17 mouse cellular contexts compared by ENCODE assay signal in the genomic region with DNA sequence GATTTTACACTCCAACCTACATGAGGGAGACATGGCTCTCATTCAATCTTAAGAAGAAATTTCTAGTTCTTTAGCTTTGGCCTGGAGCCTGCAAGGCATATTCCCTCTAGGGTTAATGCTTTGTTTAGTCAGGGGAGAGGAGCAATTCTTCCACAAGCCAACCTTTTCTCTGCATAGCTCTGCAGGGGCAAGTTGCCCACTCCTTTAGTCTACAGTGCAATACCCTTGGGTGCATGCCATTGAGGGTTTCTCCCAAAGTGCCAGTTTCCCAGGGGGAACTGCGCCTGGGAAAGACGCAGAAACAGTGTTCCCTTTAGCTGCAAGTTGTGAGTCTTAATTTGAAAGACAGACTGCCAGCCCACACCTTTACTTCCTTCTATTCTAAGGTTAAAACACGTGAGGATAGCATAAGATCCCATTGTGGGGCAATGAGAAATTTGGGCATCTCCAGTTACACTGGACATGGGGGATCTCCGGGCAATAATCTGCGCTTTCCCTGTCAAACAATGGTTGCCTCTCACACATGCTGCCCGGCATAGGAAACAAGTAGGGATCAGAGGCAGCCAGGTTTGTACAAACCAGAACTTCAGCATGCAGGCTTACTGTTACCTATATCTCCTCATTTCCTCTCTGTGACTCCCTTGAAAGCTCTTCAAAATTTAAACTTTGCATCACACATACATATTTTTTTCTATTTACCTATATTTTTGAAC.
A peak's percentile ranks its signal among the peaks of the same experiment; 100 is the strongest.
DNase-seq lines count a peak whose midpoint lies in the region; ATAC-seq lines count a peak whose summit lies in the region.
"Had no signal": no experiment of that assay in that cellular context is flagged by ENCODE, and none has a peak within 500 bp of the region (broad histone marks: within the 10 kb centered on the region; RNA-seq: fewer than 3 reads in every experiment).

No protein-coding gene starts in this region.

- no peak overlapping the region for H3K4me2 ChIP-seq in midbrain, embryonic 16.5 days (ENCODE audit: low read length)
- H3K4me2 ChIP-seq: liver, embryonic 15.5 days had no signal

- H3K9me3 ChIP-seq in midbrain, embryonic 16.5 days (replicated peaks; ENCODE audit: control insufficient read depth, low read length, poor library complexity, severe bottlenecking): no peaks in the 10 kb centered on the region
- H3K9me3 ChIP-seq: embryonic facial prominence, embryonic 10.5 days; liver, embryonic 15.5 days had no signal

- ATAC-seq in midbrain, embryonic 16.5 days: peak; percentile 91

- H3K9ac ChIP-seq in midbrain, embryonic 16.5 days (ENCODE audit: low read depth, low read length): no peak overlapping the region
- H3K9ac ChIP-seq: liver, embryonic 15.5 days had no signal

- no peaks in the 10 kb centered on the region for H3K27me3 ChIP-seq in midbrain, embryonic 16.5 days (ENCODE audit: control insufficient read depth, insufficient read depth, low read depth, low read length)
- H3K27me3 ChIP-seq: liver, embryonic 15.5 days had no signal

- DNase-seq in adrenal gland, postnatal 14 days: peak; percentile 9
- DNase-seq in adrenal gland, postnatal 36 days: no peak
- DNase-seq in left cerebral cortex, postnatal 10 days (ENCODE audit: extremely low spot score in 1 of 2, low spot score in 2 of 2): peak; percentile 24 to 46
- DNase-seq in left cerebral cortex, adult 18-20 months (ENCODE audit: low spot score in 2 of 2): no peak
- peak; percentile 2 for DNase-seq in gonadal fat pad, adult 2 months (ENCODE audit: low read depth)
- no peak for DNase-seq in kidney, postnatal 25 days
- no peak for DNase-seq in gastrocnemius, adult 8-10 months (ENCODE audit: low spot score in 2 of 2)
- DNase-seq: cerebellum, adult 2 months; heart, adult 11 months; heart, postnatal 14 days; kidney, adult 11 months; kidney, postnatal 36 days; thymus, adult 2 months had no signal

- H3K4me1 ChIP-seq in midbrain, embryonic 16.5 days (ENCODE audit: control insufficient read depth, insufficient read depth, low read length): no peaks in the 10 kb centered on the region
- H3K4me1 ChIP-seq: embryonic facial prominence, embryonic 10.5 days; liver, embryonic 15.5 days had no signal

- intact Hi-C loops in left cerebral cortex, postnatal 10 days (cut with DNase I): no loop called here

- H3K27ac ChIP-seq in midbrain, embryonic 16.5 days (ENCODE audit: low read length): 0 out of 2 replicates have a peak overlapping the region, but pooled peaks have one; percentile 31
- H3K27ac ChIP-seq: embryonic facial prominence, embryonic 10.5 days; liver, embryonic 15.5 days; macrophage had no signal

- H3K36me3 ChIP-seq in midbrain, embryonic 16.5 days (ENCODE audit: control insufficient read depth, insufficient read depth, low read length): no peaks in the 10 kb centered on the region
- H3K36me3 ChIP-seq: embryonic facial prominence, embryonic 10.5 days; liver, embryonic 15.5 days had no signal

- no peak overlapping the region for H3K4me3 ChIP-seq in midbrain, embryonic 16.5 days (ENCODE audit: low read depth, low read length)
- H3K4me3 ChIP-seq: embryonic facial prominence, embryonic 10.5 days; liver, embryonic 15.5 days had no signal

- WGBS in midbrain, embryonic 16.5 days: 62% methylated on average over 6 of the region's 6 CpGs

Comparison
In these comparisons a context has a peak if more than half of its experiments do, and no peak if none do; other contexts are left out.
1. DNase-seq: peak in adrenal gland, postnatal 14 days (single experiment), left cerebral cortex, postnatal 10 days (2 of 2) and gonadal fat pad, adult 2 months (single experiment); none in adrenal gland, postnatal 36 days (0 of 2), left cerebral cortex, adult 18-20 months (0 of 2), kidney, postnatal 25 days (0 of 2) and gastrocnemius, adult 8-10 months (0 of 2).